Mouse (Mus musculus) lung, embryonic 16.5 days (tissue): Measurements from ENCODE around the gene Tmem69. TPM values are rescaled to one million over a fixed set of nuclear protein-coding genes. Genes with fewer than 3 reads are reported as not detected.

Experiments used
- ATAC-seq: fragments of 200-750 bp; cut with Nextera tagmentation; 2 replicates; pipeline ENCODE4 v1.8.0; 2017; ENCODE audit warnings: low read depth, mild to moderate bottlenecking, moderate library complexity
- H3K27ac ChIP-seq: fragments of 300-500 bp; sonication (generic); 2 replicates; pipeline ENCODE4 v1.5.1; 2014; ENCODE audit warnings: mild to moderate bottlenecking, control low read depth, low read length
- H3K27me3 ChIP-seq: fragments of 300-500 bp; sonication (generic); 2 replicates; pipeline ENCODE4 v1.6.1; 2014; ENCODE audit warnings: low read depth, low read length, mixed read lengths; ENCODE audit not compliant: control insufficient read depth, insufficient read depth
- H3K36me3 ChIP-seq: fragments of 300-500 bp; sonication (generic); 2 replicates; pipeline ENCODE4 v1.6.1; 2014; ENCODE audit warnings: low read length; ENCODE audit not compliant: control insufficient read depth, insufficient read depth
- H3K4me1 ChIP-seq: fragments of 300-500 bp; sonication (generic); replicated peaks from 2 replicates; pipeline ENCODE4 v1.6.1; 2014; ENCODE audit warnings: low read length, mixed read lengths; ENCODE audit not compliant: control insufficient read depth, insufficient read depth
- H3K4me2 ChIP-seq: fragments of 300-500 bp; sonication (generic); 2 replicates; pipeline ENCODE4 v1.6.1; 2014; ENCODE audit warnings: low read depth, low read length, control low read depth
- H3K4me3 ChIP-seq: fragments of 300-500 bp; sonication (generic); 2 replicates; pipeline ENCODE4 v1.5.1; 2014; ENCODE audit warnings: mild to moderate bottlenecking, low read length, control low read depth
- H3K9ac ChIP-seq: fragments of 300-500 bp; sonication (generic); 2 replicates; pipeline ENCODE4 v1.6.1; 2014; ENCODE audit warnings: low read length, control low read depth
- H3K9me3 ChIP-seq: fragments of 300-500 bp; sonication (generic); 2 replicates; pipeline ENCODE4 v1.6.1; 2016; ENCODE audit warnings: low read length; ENCODE audit not compliant: control insufficient read depth
- WGBS: fragments of 180-500 bp; shearing (Covaris S2); extraction: QIAGEN DNeasy Blood & Tissue Kit; methylation state at CpG from one replicate; pipeline ENCODE4 v1.1.7; 2014; 5-methylcytosine and 5-hydroxymethylcytosine counted together
- polyA plus RNA-seq: library from polyadenylated mRNA; unstranded; fragments of >200 nt; fragmentation: Nextera tagmentation; extraction: Ambion mirVana; gene quantifications from 2 replicates; pipeline ENCODE4 v1.2.1, GENCODE M21; 2015

The Tmem69 gene
- polyA plus RNA-seq, 1 experiment from 2014 or later: 22.1 TPM

- H3K9ac ChIP-seq: no peak overlapping the region
- 85% methylated on average over 3 of the region's 3 CpGs for WGBS
- H3K36me3 ChIP-seq: peaks cover 4% of the 10 kb centered on the region; the same call in 1 of the 2 replicates
- H3K4me3 ChIP-seq: no peak overlapping the region
- H3K4me2 ChIP-seq: no peak overlapping the region
- no peaks in the 10 kb centered on the region for H3K4me1 ChIP-seq
- no peak overlapping the region for H3K27ac ChIP-seq
- H3K27me3 ChIP-seq: no peaks in the 10 kb centered on the region
- no peaks in the 10 kb centered on the region for H3K9me3 ChIP-seq
- no peak for ATAC-seq
Measured at GRCm38 (mm10) chr4:116553035-116553434, 2.7 kb downstream of the Tmem69 start.

GRCm38 (mm10) chr4:116550432-116550831 lies 5.3 kb downstream of the Tmem69 start:
- no peak for ATAC-seq

GRCm38 (mm10) chr4:116537737-116538136 lies 18.0 kb downstream of the Tmem69 start:
- H3K4me2 ChIP-seq: no peak overlapping the region
- H3K27ac ChIP-seq: no peak overlapping the region
- no peak for ATAC-seq
- no peak overlapping the region for H3K9ac ChIP-seq
- 85% methylated on average over 3 of the region's 3 CpGs for WGBS
- H3K4me3 ChIP-seq: no peak overlapping the region
- H3K9me3 ChIP-seq: no peaks in the 10 kb centered on the region
- H3K4me1 ChIP-seq: no peaks in the 10 kb centered on the region
- H3K27me3 ChIP-seq: no peaks in the 10 kb centered on the region
- H3K36me3 ChIP-seq: no peaks in the 10 kb centered on the region

More at GRCm38 (mm10) chr4:116550432-116550831, 5.3 kb downstream of the Tmem69 start:
- no peaks in the 10 kb centered on the region for H3K9me3 ChIP-seq
- peaks cover 4% of the 10 kb centered on the region; the same call in 1 of the 2 replicates for H3K36me3 ChIP-seq
- no peak overlapping the region for H3K4me3 ChIP-seq
- no peak overlapping the region for H3K27ac ChIP-seq
- H3K4me1 ChIP-seq: no peaks in the 10 kb centered on the region
- WGBS: 80% methylated on average over 1 of the region's 1 CpGs
- H3K27me3 ChIP-seq: no peaks in the 10 kb centered on the region
- no peak overlapping the region for H3K9ac ChIP-seq
- no peak overlapping the region for H3K4me2 ChIP-seq

- no peaks in the 10 kb centered on the region for H3K27me3 ChIP-seq
- H3K9me3 ChIP-seq: no peaks in the 10 kb centered on the region
- H3K36me3 ChIP-seq: no peaks in the 10 kb centered on the region
- no peak overlapping the region for H3K4me2 ChIP-seq
- no peak overlapping the region for H3K27ac ChIP-seq
- no peaks in the 10 kb centered on the region for H3K4me1 ChIP-seq
- H3K4me3 ChIP-seq: no peak overlapping the region
- no peak for ATAC-seq
- no peak overlapping the region for H3K9ac ChIP-seq
Measured at GRCm38 (mm10) chr4:116536351-116536750, 19.4 kb downstream of the Tmem69 start.

GRCm38 (mm10) chr4:116531109-116531508 lies 24.6 kb downstream of the Tmem69 start:
- Histone ChIP-seq H3K4me2 (no peak overlapping the region), H3K4me3 (no peak overlapping the region), H3K4me1 (no peaks in the 10 kb centered on the region), H3K9me3 (no peaks in the 10 kb centered on the region), H3K27ac (no peak overlapping the region), H3K9ac (no peak overlapping the region), H3K27me3 (no peaks in the 10 kb centered on the region), H3K36me3 (peaks cover 6% of the 10 kb centered on the region; the same call in 1 of the 2 replicates)
- 61% methylated on average over 2 of the region's 2 CpGs for WGBS
- no peak for ATAC-seq

GRCm38 (mm10) chr4:116507425-116508218 lies 48.1 kb downstream of the Tmem69 start, which contains the start of gene Ipp:
Gene Ipp (plus strand): TSS chr4:116507549.
- peak; percentile 98 for ATAC-seq
- Histone ChIP-seq H3K4me2 (peak within 1 kb of the TSS; percentile 75), H3K27me3 (no peaks in the 10 kb centered on the region), H3K36me3 (no peaks in the 10 kb centered on the region), H3K4me1 (peaks cover 2% of the 10 kb centered on the region; the same call in 1 of the 2 replicates), H3K27ac (peak within 1 kb of the TSS; percentile 96), H3K9me3 (no peaks in the 10 kb centered on the region), H3K4me3 (peak within 1 kb of the TSS; percentile 74), H3K9ac (peak within 1 kb of the TSS; percentile 87)
- WGBS: under 1% methylated on average over 51 of the region's 55 CpGs

- H3K4me3 ChIP-seq: peak overlapping the region; percentile 74
- no peaks in the 10 kb centered on the region for H3K27me3 ChIP-seq
- peaks cover 2% of the 10 kb centered on the region; the same call in 1 of the 2 replicates for H3K4me1 ChIP-seq
- H3K9ac ChIP-seq: peak overlapping the region; percentile 87
- H3K9me3 ChIP-seq: no peaks in the 10 kb centered on the region
- H3K36me3 ChIP-seq: no peaks in the 10 kb centered on the region
- peak; percentile 2; the same call in 1 of the 2 replicates for ATAC-seq
- no peak overlapping the region; the same call in 1 of the 2 replicates for H3K27ac ChIP-seq
- 23% methylated on average over 11 of the region's 11 CpGs for WGBS
- peak overlapping the region; percentile 75 for H3K4me2 ChIP-seq
Measured at GRCm38 (mm10) chr4:116506886-116507424, 48.8 kb downstream of the Tmem69 start.

Other genes with a start within 250 kb of the Tmem69 start
- gene Mast2, start 91.8 kb downstream of the Tmem69 start, polyA plus RNA-seq: 11.0 and 11.5 TPM in 2 replicates
- 14.1 and 14.7 TPM in 2 replicates for gene Ipp, start 48.4 kb downstream of the Tmem69 start, polyA plus RNA-seq
- gene Gpbp1l1, start 1.7 kb upstream of the Tmem69 start, polyA plus RNA-seq: 32.5 and 37.2 TPM in 2 replicates
- gene Ccdc17, start 40.7 kb upstream of the Tmem69 start, polyA plus RNA-seq: 17.6 and 22.5 TPM in 2 replicates
- gene Nasp, start 72.0 kb upstream of the Tmem69 start, polyA plus RNA-seq: 101 and 111 TPM in 2 replicates
- gene Akr1a1, start 95.7 kb upstream of the Tmem69 start, polyA plus RNA-seq: 817 and 840 TPM in 2 replicates
- gene Prdx1, start 129.6 kb upstream of the Tmem69 start, polyA plus RNA-seq: 1,438 and 1,494 TPM in 2 replicates
- 21.5 and 23.5 TPM in 2 replicates for gene Mmachc, start 152.5 kb upstream of the Tmem69 start, polyA plus RNA-seq
- 29.4 and 35.2 TPM in 2 replicates for gene Ccdc163, start 152.6 kb upstream of the Tmem69 start, polyA plus RNA-seq
- 8.2 and 8.3 TPM in 2 replicates for gene Tesk2, start 165.0 kb upstream of the Tmem69 start, polyA plus RNA-seq